Mouse (Mus musculus) CD4-positive helper T cell, adult 2 months (primary cell): ENCODE results near the gene Kdm4b.

ENCODE experiments used
- DNase-seq: peaks from one replicate; pipeline ENCODE4 v3.0.0-alpha.2; 2012; ENCODE audit warnings: low read depth, missing footprints, low spot score

Gene Kdm4b

DNA sequence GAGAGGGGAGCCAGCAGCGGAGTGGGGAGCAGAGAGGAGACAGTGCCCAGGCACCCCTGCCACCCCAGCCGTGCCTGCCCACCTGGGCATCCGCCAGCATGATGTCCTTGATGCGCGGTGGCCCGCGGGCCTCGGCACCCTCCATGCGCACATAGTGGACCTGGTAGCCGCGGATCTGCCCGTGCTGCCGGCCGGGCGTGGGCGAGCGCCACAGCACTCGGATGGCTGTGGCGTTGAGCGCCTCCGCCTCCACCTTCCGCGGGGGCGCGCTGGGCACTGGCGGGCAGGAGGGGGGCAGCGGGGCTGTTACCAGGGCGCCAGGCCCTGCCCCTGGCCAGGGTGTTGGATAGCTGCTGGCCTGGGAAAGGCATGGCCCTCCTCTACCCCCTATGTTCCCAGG lies 102.0 kb downstream of the Kdm4b start:
- DNase-seq: no peak

DNA sequence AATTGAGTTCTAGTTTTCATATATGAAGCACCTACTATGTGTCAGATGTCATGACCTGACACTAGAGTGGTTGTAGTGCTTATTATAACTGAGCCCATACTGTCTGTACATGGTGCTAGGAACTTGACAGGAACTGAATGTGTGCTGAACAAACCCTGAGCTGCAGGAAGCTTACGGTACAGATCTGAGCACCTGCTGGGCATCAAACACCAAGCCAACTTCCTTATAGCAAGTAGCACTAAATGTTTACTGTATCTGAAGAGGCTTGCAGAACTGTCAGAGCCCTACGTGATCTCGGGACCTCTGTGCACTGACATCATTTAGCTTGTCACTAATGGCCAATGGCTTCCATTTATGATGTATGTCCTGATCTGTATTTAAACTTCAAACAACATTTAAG lies 105.7 kb downstream of the Kdm4b start:
- DNase-seq: no peak

- no peak for DNase-seq
These were observed 114.0 kb downstream of the Kdm4b start for GRCm38 (mm10) chr17:56439731-56440460.

DNA sequence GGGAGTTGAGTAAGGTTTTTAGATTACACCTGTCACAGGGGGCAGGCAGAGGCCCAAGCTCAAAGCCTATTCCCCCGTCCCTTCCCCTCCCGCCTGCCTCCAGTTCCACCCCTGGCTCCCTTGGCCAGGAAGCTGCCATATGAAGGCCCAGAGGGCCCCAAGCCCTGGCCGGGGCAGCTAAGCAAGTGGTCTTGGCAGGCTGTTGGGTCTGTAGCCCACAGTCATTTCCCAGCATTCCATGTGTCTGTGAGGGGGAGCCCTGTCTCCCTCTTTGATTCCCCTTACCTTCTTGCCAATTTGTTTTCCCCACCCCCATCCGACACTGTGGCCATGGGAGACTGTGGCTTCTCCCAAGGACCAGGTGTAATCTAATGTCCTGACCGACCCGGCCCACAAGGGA lies 116.5 kb downstream of the Kdm4b start:
- no peak for DNase-seq

GRCm38 (mm10) chr17:56443341-56443795 lies 117.5 kb downstream of the Kdm4b start:
- DNase-seq: peak; percentile 58

DNA sequence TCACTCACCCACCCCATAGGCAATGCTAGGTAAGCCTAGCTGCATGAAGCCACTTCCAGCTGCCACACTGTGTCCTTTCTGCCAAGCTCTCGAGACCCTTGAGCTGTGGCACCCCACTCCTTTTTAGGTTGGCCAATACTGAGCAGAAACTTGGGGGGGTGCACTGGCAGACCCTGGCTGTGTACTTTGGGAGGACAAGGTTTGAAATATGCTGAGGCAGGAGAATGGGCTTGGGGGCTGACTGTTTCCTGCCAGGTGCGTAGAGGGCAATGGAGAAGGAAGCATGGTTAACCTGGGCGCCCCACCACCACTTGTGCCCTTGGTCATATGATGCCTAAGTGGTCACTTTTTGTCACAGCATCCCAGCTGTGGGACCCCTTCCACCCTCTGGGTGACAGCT lies 118.9 kb downstream of the Kdm4b start:
- DNase-seq: no peak

- DNase-seq: peak; percentile 55
These were observed 119.5 kb downstream of the Kdm4b start for GRCm38 (mm10) chr17:56445397-56445796.

DNA sequence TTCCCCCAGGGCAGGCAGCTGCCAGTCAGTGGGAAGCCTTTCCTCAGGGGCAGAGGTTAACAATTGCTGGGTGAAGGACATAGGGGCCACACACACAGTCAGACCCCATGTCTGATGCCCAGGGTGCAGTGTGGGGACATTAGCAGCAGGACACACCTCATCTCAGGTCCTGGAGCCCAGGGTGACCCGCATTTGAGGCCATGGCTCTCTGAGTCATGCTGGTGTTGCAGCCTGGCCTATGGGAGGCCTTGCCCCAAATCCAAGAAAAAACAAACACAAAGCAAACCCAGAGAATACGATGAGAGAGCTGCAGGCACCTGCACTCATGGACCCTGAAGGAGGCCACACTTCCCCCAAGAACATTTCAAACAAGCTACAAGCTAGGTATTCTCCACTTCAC lies 121.9 kb downstream of the Kdm4b start:
- no peak for DNase-seq
